ENCODE assay signal across 22 mouse cellular contexts in genomic region chr1:72601233-72601632, GRCm38 (mm10). TPM values are rescaled to one million over a fixed set of nuclear protein-coding genes. Genes with fewer than 3 reads are reported as not detected.
DNase-seq lines count a peak whose midpoint lies in the region; ATAC-seq and TF ChIP-seq lines count a peak whose summit lies in the region.
"Had no signal": no experiment of that assay in that cellular context is flagged by ENCODE, and none has a peak within 500 bp of the region (broad histone marks: within the 10 kb centered on the region; RNA-seq: fewer than 3 reads in every experiment).

No protein-coding gene starts in this region.

- H3K79me2 ChIP-seq in myocyte (ENCODE audit: control insufficient read depth, insufficient read depth), result no peaks in the 10 kb centered on the region

- no peak overlapping the region for H3K9ac ChIP-seq in heart, embryonic 15.5 days
- no peak overlapping the region for H3K9ac ChIP-seq in hindbrain, embryonic 16.5 days (ENCODE audit: low read depth, low read length)
- H3K9ac ChIP-seq: embryonic facial prominence, embryonic 12.5 days; forebrain, embryonic 15.5 days; hindbrain, embryonic 15.5 days had no signal

- no peaks in the 10 kb centered on the region for H3K9me3 ChIP-seq in heart, embryonic 10.5 days
- no peaks in the 10 kb centered on the region for H3K9me3 ChIP-seq in heart, embryonic 15.5 days (replicated peaks)
- no peaks in the 10 kb centered on the region for H3K9me3 ChIP-seq in hindbrain, embryonic 16.5 days (ENCODE audit: control insufficient read depth, low read length)
- H3K9me3 ChIP-seq in hindbrain, embryonic 10.5 days, result no peaks in the 10 kb centered on the region
- H3K9me3 ChIP-seq: embryonic facial prominence, embryonic 12.5 days; forebrain, embryonic 15.5 days; G1E; heart, embryonic 13.5 days; hindbrain, embryonic 15.5 days had no signal

- TF ChIP-seq POLR2A in myocyte (IDR thresholded peaks at IDR 0.05; ENCODE audit: insufficient read length, low read depth), result no peak

- no peak overlapping the region for H3K4me2 ChIP-seq in heart, embryonic 15.5 days
- H3K4me2 ChIP-seq in hindbrain, embryonic 16.5 days (ENCODE audit: low read length), result no peak overlapping the region
- H3K4me2 ChIP-seq in myocyte (ENCODE audit: low read depth), result peak overlapping the region; percentile 36
- H3K4me2 ChIP-seq: embryonic facial prominence, embryonic 12.5 days; forebrain, embryonic 15.5 days; heart, embryonic 13.5 days; hindbrain, embryonic 15.5 days had no signal

- H3K4me3 ChIP-seq in heart, embryonic 10.5 days, result no peak overlapping the region
- H3K4me3 ChIP-seq in heart, embryonic 15.5 days, result no peak overlapping the region
- no peak overlapping the region for H3K4me3 ChIP-seq in hindbrain, embryonic 16.5 days (ENCODE audit: low read length)
- no peak overlapping the region for H3K4me3 ChIP-seq in hindbrain, embryonic 10.5 days
- no peak overlapping the region for H3K4me3 ChIP-seq in myocyte
- H3K4me3 ChIP-seq: embryonic facial prominence, embryonic 12.5 days; forebrain, embryonic 15.5 days; heart, embryonic 13.5 days; hindbrain, embryonic 15.5 days had no signal

- H3ac ChIP-seq in myocyte (ENCODE audit: control insufficient read depth, insufficient read length), result no peak overlapping the region

- DNase-seq in heart, embryonic 10.5 days (ENCODE audit: low spot score), result no peak
- DNase-seq in heart, adult 18-20 months, result no peak
- no peak for DNase-seq in heart, postnatal 25 days (ENCODE audit: low spot score)
- DNase-seq in hindbrain, embryonic 10.5 days (ENCODE audit: low spot score), result no peak
- DNase-seq: adrenal gland, adult 8-10 months; adrenal gland, postnatal 36 days; cerebellum, adult 11 months; cerebellum, adult 8-10 months; cerebellum, postnatal 25 days; gastrocnemius, postnatal 36 days; kidney, adult 11 months; kidney, adult 9 months; kidney, postnatal 10 days had no signal

- intact Hi-C loops in heart, postnatal 25 days (cut with DNase I), result no loop called here

- peaks cover 60% of the 10 kb centered on the region for H3K36me3 ChIP-seq in heart, embryonic 10.5 days
- peaks cover 18% of the 10 kb centered on the region; the same call in 1 of the 2 replicates for H3K36me3 ChIP-seq in heart, embryonic 15.5 days
- H3K36me3 ChIP-seq in hindbrain, embryonic 16.5 days (ENCODE audit: control insufficient read depth, insufficient read depth, low read length), result peaks cover 15% of the 10 kb centered on the region
- peaks cover 84% of the 10 kb centered on the region for H3K36me3 ChIP-seq in hindbrain, embryonic 10.5 days
- peaks cover 8% of the 10 kb centered on the region for H3K36me3 ChIP-seq in myocyte (ENCODE audit: control insufficient read depth, insufficient read depth)

- H3K27ac ChIP-seq in heart, embryonic 10.5 days, result 0 out of 2 replicates have a peak overlapping the region, but pooled peaks have one; percentile 52
- H3K27ac ChIP-seq in heart, embryonic 15.5 days, result peak overlapping the region; percentile 80
- no peak overlapping the region for H3K27ac ChIP-seq in hindbrain, embryonic 16.5 days (ENCODE audit: low read depth, low read length)
- no peak overlapping the region for H3K27ac ChIP-seq in hindbrain, embryonic 10.5 days
- H3K27ac ChIP-seq: embryonic facial prominence, embryonic 12.5 days; forebrain, embryonic 15.5 days; hindbrain, embryonic 15.5 days had no signal

- no peaks in the 10 kb centered on the region for H3K27me3 ChIP-seq in heart, embryonic 10.5 days (ENCODE audit: insufficient read depth, poor library complexity, severe bottlenecking)
- no peaks in the 10 kb centered on the region for H3K27me3 ChIP-seq in heart, embryonic 15.5 days
- H3K27me3 ChIP-seq in hindbrain, embryonic 16.5 days (replicated peaks; ENCODE audit: control insufficient read depth, insufficient read depth, low read length), result no peaks in the 10 kb centered on the region
- no peaks in the 10 kb centered on the region for H3K27me3 ChIP-seq in hindbrain, embryonic 10.5 days (ENCODE audit: insufficient read depth, poor library complexity, severe bottlenecking)
- H3K27me3 ChIP-seq in myocyte (ENCODE audit: control insufficient read depth, insufficient read depth, insufficient read length), result no peaks in the 10 kb centered on the region
- H3K27me3 ChIP-seq: embryonic facial prominence, embryonic 12.5 days; forebrain, embryonic 15.5 days; heart, embryonic 13.5 days; hindbrain, embryonic 15.5 days had no signal

- ATAC-seq in heart, embryonic 15.5 days (replicated peaks; ENCODE audit: insufficient number of reproducible peaks, insufficient read depth, low FRiP score, low read depth), result no peak
- 0 out of 2 replicates have a peak, but pooled peaks have one; percentile 15 for ATAC-seq in hindbrain, embryonic 16.5 days
- no peak for ATAC-seq in cerebellum, adult (ENCODE audit: insufficient number of reproducible peaks, low FRiP score, low TSS enrichment)

- 82% methylated on average over 7 of the region's 7 CpGs for WGBS in heart, embryonic 10.5 days
- WGBS in heart, embryonic 15.5 days, result 75% methylated on average over 7 of the region's 7 CpGs
- 93% methylated on average over 7 of the region's 7 CpGs for WGBS in hindbrain, embryonic 16.5 days
- WGBS in hindbrain, embryonic 10.5 days, result 93% methylated on average over 7 of the region's 7 CpGs

- peaks cover 28% of the 10 kb centered on the region for H3K4me1 ChIP-seq in heart, embryonic 10.5 days
- H3K4me1 ChIP-seq in heart, embryonic 15.5 days (replicated peaks), result peaks cover 42% of the 10 kb centered on the region
- no peaks in the 10 kb centered on the region; the same call in 1 of the 2 replicates for H3K4me1 ChIP-seq in hindbrain, embryonic 16.5 days (ENCODE audit: control insufficient read depth, insufficient read depth, low read depth, low read length)
- H3K4me1 ChIP-seq in hindbrain, embryonic 10.5 days (replicated peaks), result no peaks in the 10 kb centered on the region

TF ChIP-seq in myocyte, 11 proteins besides CTCF, POLR2A, EP300 and RAD21:
- TF ChIP-seq MYOD1 (IDR thresholded peaks at IDR 0.05; ENCODE audit: control insufficient read depth in 1 of 3, insufficient read length in 2 of 3, low read depth in 2 of 3) (peak in 1 of 3 experiments; percentile 41), MAX (IDR thresholded peaks at IDR 0.05; ENCODE audit: low read depth) (no peak), MYOG (IDR thresholded peaks at IDR 0.05; ENCODE audit: control insufficient read depth in 1 of 3, insufficient read depth in 1 of 3, insufficient read length in 2 of 3, low read depth in 2 of 3) (peak in 1 of 3 experiments; percentile 10)

RNA-seq across cellular contexts. Expression of gene Smarcal1, which starts 18.2 kb away (rescaled TPM):
- polyA plus RNA-seq in heart, embryonic 10.5 days (2016; fragmentation: Nextera tagmentation; extraction: Ambion mirVana), result 19.5 and 20.9 TPM in 2 replicates
- total RNA-seq in heart, adult 18-20 months (2021), result 10 to 100 TPM; 27.0 to 29.3 TPM
- 16.6 and 19.5 TPM in 2 replicates for polyA plus RNA-seq in heart, embryonic 15.5 days (2015; fragmentation: Nextera tagmentation; extraction: Ambion mirVana)
- total RNA-seq in heart, postnatal 25 days (2021), result 10 to 100 TPM; 24.7 to 28.3 TPM
- polyA plus RNA-seq in hindbrain, embryonic 16.5 days (2015; fragmentation: Nextera tagmentation; extraction: Ambion mirVana), result 26.2 and 27.8 TPM in 2 replicates
- polyA plus RNA-seq in hindbrain, embryonic 10.5 days (2016; fragmentation: Nextera tagmentation; extraction: Ambion mirVana), result 31.6 and 32.0 TPM in 2 replicates
- polyA plus RNA-seq in myocyte (2012; fragmentation: generic; extraction: Trizol), result 19.1 TPM

Comparison
In these comparisons a context has a peak if more than half of its experiments do, and no peak if none do; other contexts are left out.
1. H3K27ac ChIP-seq: peak in heart, embryonic 10.5 days (single experiment) and heart, embryonic 15.5 days (single experiment); none in hindbrain, embryonic 16.5 days (single experiment) and hindbrain, embryonic 10.5 days (single experiment).